Mouse (Mus musculus): ENCODE data around the gene Cep63. TPM values are rescaled to one million over a fixed set of nuclear protein-coding genes. Genes with fewer than 3 reads are reported as not detected.

The Cep63 gene
- polyA plus RNA-seq, 1 experiment from 2014 or later = 57.1 TPM

DNA sequence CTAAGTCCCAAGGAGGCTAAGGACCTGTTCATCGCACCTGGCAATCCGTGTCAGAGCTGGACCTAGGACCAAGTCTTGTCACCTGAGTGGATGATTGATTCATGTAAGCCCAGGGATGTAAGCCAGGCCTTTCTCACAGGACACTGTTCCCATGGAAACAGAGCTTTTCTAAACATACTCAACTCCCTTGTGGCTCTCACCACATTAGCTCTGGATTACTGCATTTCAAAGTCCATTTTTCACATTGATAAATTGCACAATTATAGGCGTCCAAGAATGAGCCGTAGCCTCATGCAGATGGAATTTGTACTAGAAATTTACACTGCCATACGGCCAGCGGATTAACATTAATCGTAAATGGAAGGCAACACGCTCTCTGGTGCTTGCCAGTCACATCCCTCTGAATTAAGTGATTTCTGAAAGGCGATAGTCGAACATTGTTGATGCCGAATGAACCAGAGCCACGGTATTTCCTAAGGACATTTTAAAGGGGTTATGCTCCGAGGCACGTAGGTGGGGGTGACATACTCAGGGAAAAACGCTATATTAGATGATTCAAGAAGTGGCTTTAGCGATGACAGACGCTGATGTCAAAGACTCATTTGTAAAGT lies 23.7 kb upstream of the Cep63 start:
- Histone ChIP-seq H3K4me3 (ENCODE audit: low read depth, low read length) (no peak overlapping the region), H3K36me3 (ENCODE audit: control insufficient read depth, insufficient read depth, low read length) (no peaks in the 10 kb centered on the region), H3K9ac (ENCODE audit: low read depth, low read length) (no peak overlapping the region), H3K27me3 (ENCODE audit: control insufficient read depth, insufficient read depth, low read length) (no peaks in the 10 kb centered on the region), H3K4me1 (replicated peaks; ENCODE audit: control insufficient read depth, insufficient read depth, low read length) (peaks cover 12% of the 10 kb centered on the region), H3K27ac (ENCODE audit: low read depth, low read length) (no peak overlapping the region), H3K4me2 (replicated peaks; ENCODE audit: low read depth, low read length) (no peak overlapping the region), H3K9me3 (ENCODE audit: control insufficient read depth, low read length) (no peaks in the 10 kb centered on the region)
- DNase-seq (ENCODE audit: low spot score) (peak; percentile 64), ATAC-seq (ENCODE audit: low FRiP score) (peak; percentile 86)
- 45% methylated on average over 17 of the region's 17 CpGs for WGBS

DNA sequence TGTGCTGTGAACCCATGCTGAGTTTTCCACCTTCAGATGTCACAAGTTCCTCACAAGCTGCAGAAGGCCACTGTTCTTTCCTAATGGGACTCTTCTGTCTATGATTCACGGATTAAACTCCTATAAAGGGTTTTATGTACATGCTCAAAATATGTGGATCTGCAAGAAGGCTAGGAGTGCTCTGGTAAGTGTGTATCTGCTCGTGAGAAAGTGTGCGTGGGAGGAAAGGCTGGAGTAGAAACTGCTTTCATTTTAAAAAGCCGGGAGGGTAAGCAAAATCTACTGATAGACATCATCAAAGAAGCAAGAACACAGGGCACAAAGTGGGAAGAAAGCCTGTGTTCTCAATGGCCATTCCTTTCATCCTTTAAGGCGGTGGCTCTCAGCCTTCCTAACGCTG lies 20.7 kb upstream of the Cep63 start:
- Histone ChIP-seq H3K4me2 (replicated peaks; ENCODE audit: low read depth, low read length) (no peak overlapping the region), H3K4me1 (replicated peaks; ENCODE audit: control insufficient read depth, insufficient read depth, low read length) (peaks cover 20% of the 10 kb centered on the region), H3K9ac (ENCODE audit: low read depth, low read length) (no peak overlapping the region), H3K36me3 (ENCODE audit: control insufficient read depth, insufficient read depth, low read length) (no peaks in the 10 kb centered on the region), H3K9me3 (ENCODE audit: control insufficient read depth, low read length) (no peaks in the 10 kb centered on the region), H3K27ac (ENCODE audit: low read depth, low read length) (no peak overlapping the region), H3K27me3 (ENCODE audit: control insufficient read depth, insufficient read depth, low read length) (no peaks in the 10 kb centered on the region), H3K4me3 (ENCODE audit: low read depth, low read length) (no peak overlapping the region)
- no peak for ATAC-seq (ENCODE audit: low FRiP score)
- WGBS = 85% methylated on average over 6 of the region's 6 CpGs
- no peak for DNase-seq (ENCODE audit: low spot score)

DNA sequence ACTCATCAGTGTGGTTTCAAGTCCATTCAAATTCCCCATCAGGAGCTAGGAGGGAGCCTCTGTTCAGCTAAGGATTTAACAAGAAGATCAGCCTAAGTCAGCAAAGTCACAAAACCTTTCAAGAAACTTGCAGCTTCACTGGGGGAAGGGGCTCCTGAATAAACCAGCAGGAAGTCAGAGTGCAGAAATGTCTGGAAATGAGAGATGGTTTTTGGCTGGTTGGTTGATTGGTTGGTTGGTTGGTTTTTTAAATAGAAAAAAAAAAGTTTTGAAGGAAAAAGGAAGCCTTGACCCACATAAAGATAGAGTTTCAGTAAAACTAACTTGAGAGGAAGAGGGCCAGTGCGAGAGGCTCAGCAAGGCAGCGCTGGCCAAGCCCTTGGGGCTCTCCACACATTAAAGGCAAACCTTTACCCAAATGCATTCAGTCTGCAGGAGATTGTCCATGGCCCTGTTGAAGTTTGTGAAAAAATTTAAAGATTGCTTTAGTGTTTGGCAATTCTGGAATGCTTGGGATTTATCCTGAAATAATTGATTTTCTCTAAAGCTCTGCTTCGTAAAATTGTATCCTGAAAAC lies 18.9 kb upstream of the Cep63 start:
- 65% methylated on average over 3 of the region's 3 CpGs for WGBS
- H3K27me3 ChIP-seq (ENCODE audit: control insufficient read depth, insufficient read depth, low read length) = no peaks in the 10 kb centered on the region
- H3K4me1 ChIP-seq (replicated peaks; ENCODE audit: control insufficient read depth, insufficient read depth, low read length) = peaks cover 14% of the 10 kb centered on the region
- H3K9ac ChIP-seq (ENCODE audit: low read depth, low read length) = no peak overlapping the region
- no peaks in the 10 kb centered on the region for H3K36me3 ChIP-seq (ENCODE audit: control insufficient read depth, insufficient read depth, low read length)
- H3K4me3 ChIP-seq (ENCODE audit: low read depth, low read length) = no peak overlapping the region
- H3K27ac ChIP-seq (ENCODE audit: low read depth, low read length) = no peak overlapping the region
- no peaks in the 10 kb centered on the region for H3K9me3 ChIP-seq (ENCODE audit: control insufficient read depth, low read length)
- ATAC-seq (ENCODE audit: low FRiP score) (no peak), DNase-seq (ENCODE audit: low spot score) (no peak)
- H3K4me2 ChIP-seq (replicated peaks; ENCODE audit: low read depth, low read length) = no peak overlapping the region

DNA sequence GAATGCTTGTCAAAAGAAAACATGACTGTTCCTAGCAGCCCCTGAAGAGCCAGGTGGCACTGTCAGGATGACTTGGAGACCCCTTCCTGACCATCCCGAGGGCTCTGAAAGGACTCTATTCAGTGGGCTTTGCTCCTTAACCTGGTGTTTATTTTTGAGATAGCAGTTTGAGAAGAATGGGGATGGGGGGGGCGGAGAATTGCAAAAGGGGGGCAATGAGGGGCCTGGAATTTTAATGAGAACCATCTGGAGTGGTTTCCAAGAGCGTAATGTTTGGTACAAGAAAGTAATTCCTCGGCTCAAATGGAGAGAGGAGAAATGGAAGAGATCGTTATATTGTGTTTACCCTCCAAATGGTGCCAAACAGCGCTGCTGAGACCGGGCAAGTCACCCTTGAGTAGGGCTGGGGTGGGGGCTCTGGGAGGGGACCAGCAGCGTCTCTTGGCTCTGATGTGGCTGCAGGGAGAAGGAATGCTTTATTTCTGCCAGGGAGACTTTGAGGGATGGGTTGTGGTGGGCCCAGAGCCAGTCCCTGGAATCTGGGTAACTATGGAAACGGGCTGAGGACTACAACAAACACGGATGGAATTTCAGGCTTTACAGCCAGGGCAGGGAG lies 17.3 kb upstream of the Cep63 start:
- ATAC-seq (ENCODE audit: low FRiP score) (peak; percentile 80; the same call in 1 of the 2 replicates), DNase-seq (ENCODE audit: low spot score) (peak; percentile 74)
- H3K4me1 ChIP-seq (replicated peaks; ENCODE audit: control insufficient read depth, insufficient read depth, low read length) = peaks cover 8% of the 10 kb centered on the region
- no peaks in the 10 kb centered on the region for H3K9me3 ChIP-seq (ENCODE audit: control insufficient read depth, low read length)
- H3K27ac ChIP-seq (ENCODE audit: low read depth, low read length) = peak overlapping the region; percentile 72
- peak overlapping the region; percentile 26; the same call in 1 of the 2 replicates for H3K4me2 ChIP-seq (replicated peaks; ENCODE audit: low read depth, low read length)
- H3K9ac ChIP-seq (ENCODE audit: low read depth, low read length) = 0 out of 2 replicates have a peak overlapping the region, but pooled peaks have one; percentile 25
- no peaks in the 10 kb centered on the region for H3K36me3 ChIP-seq (ENCODE audit: control insufficient read depth, insufficient read depth, low read length)
- H3K4me3 ChIP-seq (ENCODE audit: low read depth, low read length) = no peak overlapping the region
- H3K27me3 ChIP-seq (ENCODE audit: control insufficient read depth, insufficient read depth, low read length) = no peaks in the 10 kb centered on the region
- 9% methylated on average over 10 of the region's 10 CpGs for WGBS

DNA sequence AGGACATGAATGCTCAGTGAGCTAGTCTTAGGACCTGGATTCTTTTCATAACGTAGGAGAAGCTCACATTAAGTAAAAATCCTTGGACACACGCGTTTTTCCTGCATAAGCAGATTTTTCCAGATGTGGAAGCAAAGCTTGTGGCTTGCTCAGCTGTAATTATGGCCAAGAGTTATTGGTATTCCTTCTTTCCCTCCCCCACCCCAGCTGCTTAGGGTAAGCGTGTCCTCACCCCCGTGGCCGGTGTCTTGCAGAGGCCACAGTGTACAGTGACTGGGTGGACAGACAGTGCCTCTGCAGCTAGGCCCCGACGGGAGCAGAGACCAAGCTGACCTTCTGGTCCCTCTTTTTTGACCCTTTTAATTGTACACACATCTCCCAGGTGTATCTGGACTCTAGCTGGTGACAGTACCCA lies 16.7 kb upstream of the Cep63 start:
- no peaks in the 10 kb centered on the region for H3K36me3 ChIP-seq (ENCODE audit: control insufficient read depth, insufficient read depth, low read length)
- WGBS = 39% methylated on average over 8 of the region's 8 CpGs
- peak; percentile 41 for DNase-seq (ENCODE audit: low spot score)
- H3K9me3 ChIP-seq (ENCODE audit: control insufficient read depth, low read length) = no peaks in the 10 kb centered on the region
- H3K9ac ChIP-seq (ENCODE audit: low read depth, low read length) = 0 out of 2 replicates have a peak overlapping the region, but pooled peaks have one; percentile 25
- no peaks in the 10 kb centered on the region for H3K27me3 ChIP-seq (ENCODE audit: control insufficient read depth, insufficient read depth, low read length)
- H3K4me2 ChIP-seq (replicated peaks; ENCODE audit: low read depth, low read length) = peak overlapping the region; percentile 26; the same call in 1 of the 2 replicates
- H3K4me1 ChIP-seq (replicated peaks; ENCODE audit: control insufficient read depth, insufficient read depth, low read length) = peaks cover 8% of the 10 kb centered on the region
- no peak overlapping the region for H3K4me3 ChIP-seq (ENCODE audit: low read depth, low read length)
- ATAC-seq (ENCODE audit: low FRiP score) = peak; percentile 66; the same call in 1 of the 2 replicates
- H3K27ac ChIP-seq (ENCODE audit: low read depth, low read length) = peak overlapping the region; percentile 72

DNA sequence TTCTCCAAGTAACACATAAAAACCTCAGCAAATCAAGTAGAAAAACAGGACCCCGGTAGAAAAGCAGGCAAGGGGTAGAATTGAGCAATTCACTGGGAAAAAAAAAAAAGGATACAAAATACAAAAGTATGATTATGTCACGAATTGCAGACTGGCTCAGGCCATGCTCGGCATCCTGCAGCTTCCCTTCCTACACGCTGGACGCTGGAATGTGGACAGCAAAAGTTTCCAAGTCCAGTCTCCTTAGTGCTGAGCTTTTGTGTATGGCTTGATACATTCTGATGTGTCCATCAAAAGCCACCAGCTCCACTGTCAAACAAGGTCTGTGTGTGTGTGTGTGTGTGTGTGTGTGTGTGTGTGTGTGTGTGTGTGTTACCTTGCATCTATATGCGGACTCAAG lies 15.2 kb upstream of the Cep63 start:
- Histone ChIP-seq H3K4me1 (replicated peaks; ENCODE audit: control insufficient read depth, insufficient read depth, low read length) (peaks cover 8% of the 10 kb centered on the region), H3K36me3 (ENCODE audit: control insufficient read depth, insufficient read depth, low read length) (no peaks in the 10 kb centered on the region), H3K27me3 (ENCODE audit: control insufficient read depth, insufficient read depth, low read length) (no peaks in the 10 kb centered on the region), H3K4me3 (ENCODE audit: low read depth, low read length) (no peak overlapping the region), H3K4me2 (replicated peaks; ENCODE audit: low read depth, low read length) (no peak overlapping the region), H3K27ac (ENCODE audit: low read depth, low read length) (no peak overlapping the region), H3K9ac (ENCODE audit: low read depth, low read length) (no peak overlapping the region), H3K9me3 (ENCODE audit: control insufficient read depth, low read length) (no peaks in the 10 kb centered on the region)
- ATAC-seq (ENCODE audit: low FRiP score) (no peak), DNase-seq (ENCODE audit: low spot score) (no peak)
- WGBS = 88% methylated on average over 6 of the region's 6 CpGs

DNA sequence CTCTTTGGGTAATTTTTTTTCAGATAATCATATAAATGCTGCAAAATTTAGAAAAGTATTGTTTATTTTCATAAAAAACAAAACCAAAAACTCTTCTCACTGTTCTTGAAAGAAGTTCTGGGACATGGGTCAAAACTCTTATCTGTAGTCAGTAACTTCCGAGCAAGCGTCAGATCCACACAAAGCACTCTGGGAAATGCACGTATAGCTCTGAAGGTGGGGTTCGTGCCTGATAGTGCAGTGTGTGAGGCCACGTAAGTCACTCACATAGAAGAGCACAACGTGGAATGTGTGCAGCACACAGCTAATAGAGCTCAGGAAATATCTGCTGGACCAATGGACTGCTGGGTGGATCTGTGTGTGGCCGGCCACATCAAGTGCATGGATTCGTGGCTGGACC lies 13.2 kb upstream of the Cep63 start:
- Histone ChIP-seq H3K9ac (ENCODE audit: low read depth, low read length) (no peak overlapping the region), H3K27ac (ENCODE audit: low read depth, low read length) (no peak overlapping the region), H3K9me3 (ENCODE audit: control insufficient read depth, low read length) (no peaks in the 10 kb centered on the region), H3K4me1 (replicated peaks; ENCODE audit: control insufficient read depth, insufficient read depth, low read length) (peaks cover 8% of the 10 kb centered on the region), H3K4me2 (replicated peaks; ENCODE audit: low read depth, low read length) (no peak overlapping the region), H3K4me3 (ENCODE audit: low read depth, low read length) (no peak overlapping the region), H3K36me3 (ENCODE audit: control insufficient read depth, insufficient read depth, low read length) (no peaks in the 10 kb centered on the region), H3K27me3 (ENCODE audit: control insufficient read depth, insufficient read depth, low read length) (no peaks in the 10 kb centered on the region)
- DNase-seq (ENCODE audit: low spot score) (no peak), ATAC-seq (ENCODE audit: low FRiP score) (no peak)
- WGBS = 88% methylated on average over 8 of the region's 8 CpGs

DNA sequence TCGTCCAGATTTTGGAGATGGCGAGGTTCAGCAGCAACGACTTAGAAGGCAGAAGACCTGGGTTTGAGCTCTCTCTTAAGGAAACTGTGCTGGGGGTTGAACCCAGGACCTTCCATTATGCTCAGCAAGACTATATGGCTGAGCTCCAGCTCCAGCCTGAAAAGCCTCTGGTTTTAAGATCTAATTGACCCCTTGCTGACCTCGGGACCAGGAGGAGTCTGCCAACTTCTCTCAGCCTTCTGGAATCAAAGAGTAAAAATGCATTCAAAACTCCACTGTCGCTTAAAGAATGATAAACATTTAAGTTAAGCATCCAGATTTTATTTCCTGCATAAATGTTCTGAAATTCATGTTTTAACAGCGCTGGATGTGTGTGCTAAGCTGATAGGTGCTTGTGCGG lies 12.6 kb upstream of the Cep63 start:
- no peaks in the 10 kb centered on the region for H3K9me3 ChIP-seq (ENCODE audit: control insufficient read depth, low read length)
- no peak for ATAC-seq (ENCODE audit: low FRiP score)
- 78% methylated on average over 7 of the region's 7 CpGs for WGBS
- H3K4me2 ChIP-seq (replicated peaks; ENCODE audit: low read depth, low read length) = no peak overlapping the region
- no peak overlapping the region for H3K9ac ChIP-seq (ENCODE audit: low read depth, low read length)
- no peak overlapping the region for H3K4me3 ChIP-seq (ENCODE audit: low read depth, low read length)
- DNase-seq (ENCODE audit: low spot score) = no peak
- no peak overlapping the region for H3K27ac ChIP-seq (ENCODE audit: low read depth, low read length)
- no peaks in the 10 kb centered on the region for H3K36me3 ChIP-seq (ENCODE audit: control insufficient read depth, insufficient read depth, low read length)
- H3K27me3 ChIP-seq (ENCODE audit: control insufficient read depth, insufficient read depth, low read length) = no peaks in the 10 kb centered on the region
- peaks cover 4% of the 10 kb centered on the region; the same call in 1 of the 2 replicates for H3K4me1 ChIP-seq (replicated peaks; ENCODE audit: control insufficient read depth, insufficient read depth, low read length)

DNA sequence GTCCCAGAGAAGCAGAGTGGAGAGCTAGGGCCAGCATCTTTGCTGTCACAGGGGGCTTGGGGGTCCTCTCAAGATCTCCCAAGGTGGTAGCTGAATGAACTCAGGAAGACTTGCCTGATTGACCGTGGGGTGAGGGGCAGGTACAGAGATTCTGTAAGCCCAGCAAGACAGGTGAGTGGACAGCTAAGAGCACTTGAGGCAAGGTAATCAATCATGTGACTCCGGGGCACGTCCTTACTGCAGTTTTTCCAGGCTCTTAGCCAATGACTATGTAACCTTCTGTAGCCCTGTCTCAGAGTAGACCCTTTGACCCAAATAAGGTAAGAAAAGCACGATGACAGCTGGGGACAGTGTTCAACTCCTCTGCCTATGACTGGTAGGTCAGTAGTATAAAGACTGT lies 10.8 kb upstream of the Cep63 start:
- ATAC-seq (ENCODE audit: low FRiP score) (no peak), DNase-seq (ENCODE audit: low spot score) (no peak)
- WGBS = 69% methylated on average over 4 of the region's 4 CpGs
- H3K9ac ChIP-seq (ENCODE audit: low read depth, low read length) = no peak overlapping the region
- H3K27ac ChIP-seq (ENCODE audit: low read depth, low read length) = no peak overlapping the region
- H3K4me2 ChIP-seq (replicated peaks; ENCODE audit: low read depth, low read length) = no peak overlapping the region
- no peak overlapping the region for H3K4me3 ChIP-seq (ENCODE audit: low read depth, low read length)
- H3K4me1 ChIP-seq (replicated peaks; ENCODE audit: control insufficient read depth, insufficient read depth, low read length) = no peaks in the 10 kb centered on the region; the same call in 1 of the 2 replicates
- no peaks in the 10 kb centered on the region for H3K9me3 ChIP-seq (ENCODE audit: control insufficient read depth, low read length)
- H3K27me3 ChIP-seq (ENCODE audit: control insufficient read depth, insufficient read depth, low read length) = no peaks in the 10 kb centered on the region
- H3K36me3 ChIP-seq (ENCODE audit: control insufficient read depth, insufficient read depth, low read length) = no peaks in the 10 kb centered on the region

All from hindbrain, embryonic 11.5 days (tissue).